Mouse (Mus musculus): Measurements from ENCODE around the gene Tex10.

- TF ChIP-seq CEBPB (IDR thresholded peaks at IDR 0.05; ENCODE audit: insufficient read depth, poor library complexity, severe bottlenecking) (no peak), TCF12 (IDR thresholded peaks at IDR 0.05; ENCODE audit: insufficient read depth, poor library complexity, severe bottlenecking) (no peak), POLR2A (IDR thresholded peaks at IDR 0.05; ENCODE audit: insufficient read length, low read depth) (no peak), POLR2AphosphoS2 (IDR thresholded peaks at IDR 0.05; ENCODE audit: insufficient read length, low read depth) (no peak)
Observed at GRCm38 (mm10) chr4:48510861-48511260, 37.6 kb upstream of the Tex10 start.

Data from myocyte (in vitro differentiated cells).